Mouse (Mus musculus) kidney, postnatal 0 days (tissue): ENCODE data around the gene Pum1. TPM values are rescaled to one million over a fixed set of nuclear protein-coding genes. Genes with fewer than 3 reads are reported as not detected.
"Not testable (repeated sequence)": the region's sequence is repeated elsewhere in the genome, so short reads cannot be mapped to it uniquely, and the experiment has no call there.

Experiments
- ATAC-seq: fragments of 200-750 bp; cut with Nextera tagmentation; replicated peaks from 2 replicates; pipeline ENCODE4 v1.8.0; 2017; ENCODE audit warnings: low read depth, moderate number of reproducible peaks, moderate TSS enrichment, moderate library complexity; ENCODE audit not compliant: low FRiP score
- DNase-seq: peaks from one replicate; pipeline ENCODE4 v3.0.0-alpha.2; 2016; ENCODE audit warnings: low spot score
- H3K27ac ChIP-seq: fragments of 300-500 bp; sonication (generic); 2 replicates; pipeline ENCODE4 v1.5.1; 2014; ENCODE audit warnings: mild to moderate bottlenecking
- H3K27me3 ChIP-seq: fragments of 300-500 bp; sonication (generic); 2 replicates; pipeline ENCODE4 v1.6.1; 2014; ENCODE audit warnings: low read length, mixed read lengths; ENCODE audit not compliant: insufficient read depth
- H3K36me3 ChIP-seq: fragments of 300-500 bp; sonication (generic); 2 replicates; pipeline ENCODE4 v1.6.1; 2014; ENCODE audit warnings: low read length, mixed read lengths; ENCODE audit not compliant: insufficient read depth
- H3K4me1 ChIP-seq: fragments of 300-500 bp; sonication (generic); replicated peaks from 2 replicates; pipeline ENCODE4 v1.6.1; 2014; ENCODE audit warnings: antibody characterized with exemption, low read length, mixed read lengths; ENCODE audit not compliant: insufficient read depth
- H3K4me2 ChIP-seq: fragments of 300-500 bp; sonication (generic); 2 replicates; pipeline ENCODE4 v1.6.1; 2014; ENCODE audit warnings: mild to moderate bottlenecking, low read length, moderate library complexity, mixed read lengths
- H3K4me3 ChIP-seq: fragments of 300-500 bp; sonication (generic); replicated peaks from 2 replicates; pipeline ENCODE4 v1.5.1; 2014; ENCODE audit warnings: low read depth, low read length
- H3K9ac ChIP-seq: fragments of 300-500 bp; sonication (generic); 2 replicates; pipeline ENCODE4 v1.6.1; 2014; ENCODE audit warnings: low read depth, low read length
- H3K9me3 ChIP-seq: fragments of 300-500 bp; sonication (generic); replicated peaks from 2 replicates; pipeline ENCODE4 v1.6.1; 2016; ENCODE audit warnings: low read length, inconsistent platforms, mixed read lengths
- CTCF ChIP-seq: IDR thresholded peaks from 2 replicates; pipeline ENCODE4 v1.5.1; 2016; ENCODE audit warnings: antibody characterized with exemption, low read depth, mild to moderate bottlenecking, moderate library complexity
- WGBS: fragments of 180-500 bp; shearing (Covaris S2); extraction: QIAGEN DNeasy Blood & Tissue Kit; methylation state at CpG from one replicate; pipeline ENCODE4 v1.1.7; 2014; 5-methylcytosine and 5-hydroxymethylcytosine counted together
- polyA plus RNA-seq: library from polyadenylated mRNA; unstranded; fragments of >200 nt; fragmentation: Nextera tagmentation; extraction: Ambion mirVana; gene quantifications from 2 replicates; pipeline ENCODE4 v1.2.1, GENCODE M21; 2015

Pum1 gene
- 56.7 and 61.8 TPM in 2 replicates for polyA plus RNA-seq

- H3K36me3 ChIP-seq, result no peaks in the 10 kb centered on the region
- peak; percentile 94 for DNase-seq
- under 1% methylated on average over 76 of the region's 90 CpGs for WGBS
- H3K4me3 ChIP-seq, result peak within 1 kb of the TSS; percentile 96
- ATAC-seq, result peak; percentile 91
- peak within 1 kb of the TSS; percentile 98 for H3K27ac ChIP-seq
- H3K4me1 ChIP-seq, result peaks cover 20% of the 10 kb centered on the region
- no peaks in the 10 kb centered on the region for H3K9me3 ChIP-seq
- no peaks in the 10 kb centered on the region for H3K27me3 ChIP-seq
- no peak for TF ChIP-seq CTCF
- peak within 1 kb of the TSS; percentile 96 for H3K9ac ChIP-seq
- H3K4me2 ChIP-seq, result peak within 1 kb of the TSS; percentile 67
Observed at GRCm38 (mm10) chr4:130662979-130663725, at the start of gene Pum1. TSS of gene Pum1 (plus strand) at chr4:130663321.

- peak; percentile 91 for DNase-seq
- 5% methylated on average over 4 of the region's 4 CpGs for WGBS
- Histone ChIP-seq H3K27ac (peak overlapping the region; percentile 68; the same call in 1 of the 2 replicates), H3K4me3 (no peak overlapping the region), H3K9me3 (no peaks in the 10 kb centered on the region), H3K9ac (no peak overlapping the region), H3K4me2 (peak overlapping the region; percentile 43; the same call in 1 of the 2 replicates), H3K4me1 (no peaks in the 10 kb centered on the region), H3K27me3 (no peaks in the 10 kb centered on the region), H3K36me3 (no peaks in the 10 kb centered on the region)
- TF ChIP-seq CTCF, result no peak
- ATAC-seq, result peak; percentile 84
Observed at GRCm38 (mm10) chr4:130629391-130629790, 33.7 kb upstream of the Pum1 start.

- no peak for ATAC-seq
- no peak for TF ChIP-seq CTCF
Observed at GRCm38 (mm10) chr4:130630232-130630847, 32.8 kb upstream of the Pum1 start.

DNA sequence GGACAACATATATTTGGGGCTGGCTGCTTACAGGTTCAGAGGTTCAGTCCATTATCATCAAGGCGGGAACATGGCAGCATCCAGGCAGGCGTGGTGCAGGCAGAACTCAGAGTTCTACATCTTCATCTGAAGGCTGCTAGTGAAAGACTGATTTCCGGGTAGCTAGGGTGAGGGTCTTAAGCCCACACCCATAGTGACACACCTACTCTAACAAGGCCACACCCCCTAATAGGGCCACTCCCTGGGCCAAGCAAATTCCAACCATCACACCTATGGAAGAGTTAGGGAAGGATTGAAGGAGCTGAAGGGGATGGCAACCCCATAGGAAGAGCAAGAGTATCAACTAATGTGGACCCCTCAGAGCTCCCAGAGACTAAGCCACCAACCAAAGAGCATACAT is 28.0 kb upstream of the Pum1 start:
- not testable (repeated sequence) for H3K4me1 ChIP-seq, H3K4me2 ChIP-seq, H3K9me3 ChIP-seq, ATAC-seq, H3K4me3 ChIP-seq, H3K9ac ChIP-seq, H3K27ac ChIP-seq, H3K27me3 ChIP-seq, H3K36me3 ChIP-seq, DNase-seq
- WGBS, result 93% methylated on average over 3 of the region's 3 CpGs

More at GRCm38 (mm10) chr4:130630232-130630847, 32.8 kb upstream of the Pum1 start:
- Histone ChIP-seq H3K9me3 (no peaks in the 10 kb centered on the region), H3K27me3 (no peaks in the 10 kb centered on the region), H3K9ac (no peak overlapping the region), H3K4me2 (no peak overlapping the region), H3K4me3 (no peak overlapping the region), H3K4me1 (no peaks in the 10 kb centered on the region), H3K36me3 (no peaks in the 10 kb centered on the region), H3K27ac (no peak overlapping the region)
- 64% methylated on average over 3 of the region's 3 CpGs for WGBS
- DNase-seq, result no peak

- Histone ChIP-seq H3K4me2 (no peak overlapping the region), H3K27me3 (no peaks in the 10 kb centered on the region), H3K4me1 (no peaks in the 10 kb centered on the region), H3K36me3 (no peaks in the 10 kb centered on the region), H3K27ac (no peak overlapping the region), H3K4me3 (no peak overlapping the region), H3K9ac (no peak overlapping the region), H3K9me3 (no peaks in the 10 kb centered on the region)
- no peak for DNase-seq
- WGBS, result 63% methylated on average over 3 of the region's 3 CpGs
- no peak for TF ChIP-seq CTCF
- ATAC-seq, result no peak
Observed at GRCm38 (mm10) chr4:130636761-130637160, 26.4 kb upstream of the Pum1 start.

DNA sequence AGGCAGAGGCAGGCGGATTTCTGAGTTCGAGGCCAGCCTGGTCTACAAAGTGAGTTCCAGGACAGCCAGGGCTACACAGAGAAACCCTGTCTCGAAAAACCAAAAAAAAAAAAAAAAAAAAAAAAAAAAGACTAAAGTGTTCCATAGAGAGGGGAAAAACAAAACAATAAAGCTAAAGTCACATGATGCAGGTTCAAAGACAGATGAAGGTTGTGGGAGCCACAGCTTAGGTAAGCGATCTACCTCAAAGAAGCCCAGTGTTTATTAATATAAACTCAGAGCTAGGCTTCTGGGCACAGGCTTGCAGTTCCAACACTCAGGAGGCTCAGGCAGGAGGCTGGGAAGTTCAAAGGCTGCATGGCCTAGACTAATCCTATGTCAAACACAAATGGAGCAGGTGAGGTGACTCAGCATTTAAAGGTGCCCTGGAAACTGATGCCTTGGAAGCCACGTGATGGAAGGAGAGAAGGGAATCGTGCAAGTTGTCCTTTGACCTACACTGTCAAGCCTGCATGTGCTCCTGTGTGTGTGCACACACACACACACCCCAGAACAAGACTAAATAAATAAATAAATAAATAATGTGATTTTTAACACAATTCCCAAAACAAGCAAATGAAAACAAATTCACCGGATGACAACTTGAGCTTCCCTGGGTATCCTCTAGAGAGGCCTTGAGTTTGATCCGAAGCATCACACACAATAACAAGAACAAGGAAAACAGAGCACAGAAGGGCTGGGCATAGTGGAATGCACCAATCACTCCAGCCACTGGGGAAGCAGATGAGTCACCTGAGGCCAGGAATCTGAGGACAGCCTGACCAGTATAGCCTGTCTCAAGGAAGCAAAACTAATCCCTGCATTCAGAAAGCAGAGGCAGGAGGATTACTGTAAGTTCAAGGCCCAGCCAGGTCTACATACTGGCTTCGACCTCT is 25.4 kb upstream of the Pum1 start:
- ATAC-seq, result peak; percentile 59
- 80% methylated on average over 8 of the region's 9 CpGs for WGBS
- no peak for TF ChIP-seq CTCF
- H3K9me3 ChIP-seq, result no peaks in the 10 kb centered on the region
- H3K9ac ChIP-seq, result no peak overlapping the region
- no peaks in the 10 kb centered on the region for H3K4me1 ChIP-seq
- DNase-seq, result no peak
- H3K4me2 ChIP-seq, result no peak overlapping the region
- H3K27ac ChIP-seq, result no peak overlapping the region
- H3K27me3 ChIP-seq, result no peaks in the 10 kb centered on the region
- H3K36me3 ChIP-seq, result no peaks in the 10 kb centered on the region
- no peak overlapping the region for H3K4me3 ChIP-seq
